Mouse (Mus musculus): Measurements from ENCODE around the gene Asah2. TPM values are rescaled to one million over a fixed set of nuclear protein-coding genes. Genes with fewer than 3 reads are reported as not detected.

Gene Asah2
- polyA plus RNA-seq, 1 experiment from 2014 or later = 0.34 TPM

DNA sequence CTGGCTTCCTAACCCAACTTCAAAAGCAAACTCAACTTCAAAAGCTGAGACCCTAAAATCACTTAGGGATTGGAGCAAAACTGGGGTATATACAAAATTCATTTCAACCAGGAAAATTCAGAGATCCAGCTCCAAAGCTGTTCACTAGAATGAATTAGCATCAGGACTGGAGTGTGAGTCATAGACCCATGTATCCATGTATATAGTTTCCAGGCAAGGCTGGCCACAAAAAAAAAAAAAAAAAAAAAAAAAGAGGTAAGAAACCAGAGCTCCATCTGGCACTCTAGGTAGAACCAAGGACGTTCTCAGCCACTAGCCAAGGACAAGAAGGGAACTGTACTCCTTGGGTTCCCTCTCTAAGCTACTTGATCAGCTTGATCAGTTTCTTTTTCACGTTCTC lies 154.2 kb downstream of the Asah2 start:
- DNase-seq (ENCODE audit: low spot score) = no peak
- H3K27ac ChIP-seq = no peak overlapping the region
- H3K36me3 ChIP-seq = no peaks in the 10 kb centered on the region
- no peaks in the 10 kb centered on the region for H3K27me3 ChIP-seq (ENCODE audit: insufficient read depth, poor library complexity, severe bottlenecking)
- no peaks in the 10 kb centered on the region for H3K9me3 ChIP-seq
- WGBS = 82% methylated on average over 2 of the region's 2 CpGs
- no peak overlapping the region for H3K4me3 ChIP-seq
- no peaks in the 10 kb centered on the region for H3K4me1 ChIP-seq (replicated peaks)

DNA sequence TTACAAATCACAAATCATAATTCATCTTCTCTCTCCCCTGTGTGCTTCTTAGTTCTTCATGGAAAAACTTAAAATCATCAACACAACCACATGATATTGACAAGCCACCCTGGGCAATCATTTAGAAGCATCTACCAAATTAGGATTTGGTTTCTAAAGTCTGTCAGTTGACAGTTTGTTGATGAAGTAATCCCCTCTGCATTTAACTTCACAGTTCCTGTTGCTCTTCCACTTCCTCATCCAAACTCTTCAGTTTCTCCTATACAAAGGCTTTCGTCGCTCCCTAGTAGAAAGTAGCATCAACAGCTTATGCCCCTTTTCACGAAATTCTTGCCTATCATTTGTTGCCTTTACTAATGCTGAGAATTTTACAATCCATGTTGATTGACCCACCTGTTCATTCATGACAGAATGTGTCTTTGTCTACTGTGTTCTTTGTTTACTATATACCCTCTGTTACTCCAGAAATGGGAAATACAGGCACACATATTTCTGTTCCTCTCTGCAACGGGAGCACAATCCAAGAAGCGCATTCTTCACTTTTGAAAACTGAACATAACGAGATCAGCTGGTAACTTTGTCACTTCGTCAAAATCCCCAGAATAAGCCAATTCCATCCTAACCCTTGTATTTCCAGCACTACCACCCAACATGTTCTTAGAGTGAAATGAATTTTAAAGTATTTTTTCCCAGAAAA lies 157.1 kb downstream of the Asah2 start:
- Histone ChIP-seq H3K9me3 (no peaks in the 10 kb centered on the region), H3K4me1 (replicated peaks) (no peaks in the 10 kb centered on the region), H3K27me3 (ENCODE audit: insufficient read depth, poor library complexity, severe bottlenecking) (no peaks in the 10 kb centered on the region), H3K4me3 (no peak overlapping the region), H3K27ac (no peak overlapping the region), H3K36me3 (no peaks in the 10 kb centered on the region)
- no peak for DNase-seq (ENCODE audit: low spot score)
- WGBS = 87% methylated on average over 7 of the region's 7 CpGs

Other genes with a start within 250 kb of the Asah2 start
- gene A1cf, start 239.4 kb downstream of the Asah2 start, polyA plus RNA-seq (2016; fragmentation: Nextera tagmentation; extraction: Ambion mirVana) = not detected in 2 replicates